Mouse (Mus musculus): ENCODE results near the gene Csrp3. TPM values are rescaled to one million over a fixed set of nuclear protein-coding genes. Genes with fewer than 3 reads are reported as not detected.

Csrp3 gene
- not detected in 2 replicates for polyA plus RNA-seq (2012; ENCODE audit: low replicate concordance)

GRCm38 (mm10) chr7:48847820-48848650, at the start of gene Csrp3:
Csrp3 (minus strand) TSS chr7:48848033.

GRCm38 (mm10) chr7:48881486-48881885, 33.7 kb upstream of the Csrp3 start, which contains the start of gene E2f8:
E2f8 (minus strand) TSS chr7:48881596.

DNA sequence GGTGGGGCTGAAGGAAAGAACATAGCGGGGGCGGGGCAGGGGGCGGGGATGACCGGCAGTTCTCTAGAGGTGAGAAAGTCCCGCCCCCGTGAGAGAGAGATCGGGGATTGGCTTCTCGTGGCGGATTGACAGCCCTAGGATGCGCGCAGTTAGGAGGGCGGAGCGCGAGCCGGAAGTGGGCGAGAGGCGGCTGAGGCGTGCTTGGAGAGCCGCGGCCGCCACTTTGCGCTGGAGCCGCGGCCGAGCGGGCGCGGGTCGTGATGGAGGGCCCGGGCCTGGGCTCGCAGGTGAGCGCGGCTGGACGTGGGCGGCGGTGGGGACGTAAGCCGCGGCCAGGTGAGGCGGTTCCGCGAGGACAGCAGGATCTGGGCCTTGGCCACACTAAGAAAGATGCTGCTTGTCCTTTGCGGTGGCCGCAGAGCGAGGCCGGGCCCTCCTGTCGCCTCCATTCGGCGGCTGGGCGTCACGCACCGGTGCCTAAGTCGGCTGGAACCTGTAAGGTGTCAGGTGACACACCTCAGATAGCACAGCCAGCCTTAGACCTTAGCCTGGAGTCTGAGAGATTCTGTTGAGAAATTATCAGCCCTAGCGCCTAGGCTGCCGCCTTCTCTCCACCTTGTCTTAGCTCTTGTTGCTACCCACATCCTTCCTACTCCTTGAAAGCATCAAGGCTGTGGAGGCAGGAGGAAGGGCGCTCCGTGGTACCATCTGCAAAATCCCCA, 58.8 kb downstream of the Csrp3 start, which contains the start of gene Zdhhc13:
Zdhhc13 (plus strand) TSS at position 153 of the 722 bp plus-strand sequence.

Other genes with a start within 250 kb of the Csrp3 start
- gene Mrgprb3, start 204.2 kb downstream of the Csrp3 start, polyA plus RNA-seq (2012; ENCODE audit: low replicate concordance): not detected in 2 replicates
- 1.0 and 7.6 TPM in 2 replicates for gene Zdhhc13, start 59.0 kb downstream of the Csrp3 start, polyA plus RNA-seq (2012; ENCODE audit: low replicate concordance)
- 29.4 and 61.5 TPM in 2 replicates for gene E2f8, start 33.6 kb upstream of the Csrp3 start, polyA plus RNA-seq (2012; ENCODE audit: low replicate concordance)
- gene Nav2, start 60.7 kb upstream of the Csrp3 start, polyA plus RNA-seq (2012; ENCODE audit: low replicate concordance): 2.0 and 6.0 TPM in 2 replicates